Mouse (Mus musculus): ENCODE data around the gene Alpk3.

GRCm38 (mm10) chr7:81075299-81075698 is 17.9 kb downstream of the Alpk3 start:
- no peak for TF ChIP-seq CTCF (IDR thresholded peaks at IDR 0.05; ENCODE audit: low read depth)
- TF ChIP-seq EP300 (IDR thresholded peaks at IDR 0.05; ENCODE audit: low read depth) = no peak
